Mouse (Mus musculus) C2C12 (cell line): ENCODE measurements at regions not wholly inside any gene's neighbourhood (a gene's known extent, or its start where the extent isn't known, plus 50 kb on each side); places are given as distances from the start of the nearest gene placed in this dataset.

Experiments
- MAX ChIP-seq: IDR thresholded peaks from one replicate; pipeline ENCODE4 v1.6.1; 2011; ENCODE audit warnings: mild to moderate bottlenecking, control low read depth
- MYOD1 ChIP-seq: IDR thresholded peaks from one replicate; pipeline ENCODE4 v1.6.1; 2011; ENCODE audit warnings: low read depth; ENCODE audit not compliant: control insufficient read depth, insufficient read length
- USF1 ChIP-seq: IDR thresholded peaks from one replicate; pipeline ENCODE4 v1.6.1; 2011; ENCODE audit warnings: low read depth, mild to moderate bottlenecking, control low read depth, moderate library complexity

- TF ChIP-seq MYOD1 (no peak), USF1 (no peak), MAX (no peak)
Measured at GRCm38 (mm10) chr8:90068441-90068840, 279.7 kb downstream of the Tox3 start.
